15 mouse cellular contexts compared by ENCODE assay signal in genomic region chr7:34764250-34765148, GRCm38 (mm10). TPM values are rescaled to one million over a fixed set of nuclear protein-coding genes. Genes with fewer than 3 reads are reported as not detected.
DNase-seq lines count a peak whose midpoint lies in the region; ATAC-seq lines count a peak whose summit lies in the region.
"Had no signal": no experiment of that assay in that cellular context is flagged by ENCODE, and none has a peak within 500 bp of the region (broad histone marks: within the 10 kb centered on the region; RNA-seq: fewer than 3 reads in every experiment).

No protein-coding gene starts in this region.

- H3K27ac ChIP-seq in embryonic facial prominence, embryonic 13.5 days: no peak overlapping the region
- no peak overlapping the region for H3K27ac ChIP-seq in forebrain, embryonic 16.5 days (ENCODE audit: low read length)
- no peak overlapping the region for H3K27ac ChIP-seq in limb, embryonic 11.5 days (replicated peaks; ENCODE audit: low read depth, low read length)
- 0 out of 2 replicates have a peak overlapping the region, but pooled peaks have one; percentile 11 for H3K27ac ChIP-seq in neural tube, embryonic 12.5 days
- no peak overlapping the region for H3K27ac ChIP-seq in kidney, embryonic 16.5 days (ENCODE audit: low read length)
- H3K27ac ChIP-seq: heart, adult 2 months; macrophage had no signal

- no peaks in the 10 kb centered on the region for H3K9me3 ChIP-seq in embryonic facial prominence, embryonic 13.5 days
- no peaks in the 10 kb centered on the region for H3K9me3 ChIP-seq in forebrain, embryonic 16.5 days (ENCODE audit: control insufficient read depth, low read length)
- no peaks in the 10 kb centered on the region for H3K9me3 ChIP-seq in limb, embryonic 11.5 days (ENCODE audit: control insufficient read depth, low read length)
- H3K9me3 ChIP-seq in neural tube, embryonic 12.5 days: no peaks in the 10 kb centered on the region
- no peaks in the 10 kb centered on the region for H3K9me3 ChIP-seq in kidney, embryonic 16.5 days (ENCODE audit: low read length)

- H3K4me1 ChIP-seq in embryonic facial prominence, embryonic 13.5 days: peaks cover 17% of the 10 kb centered on the region
- H3K4me1 ChIP-seq in forebrain, embryonic 16.5 days (replicated peaks; ENCODE audit: control insufficient read depth, insufficient read depth, low read length): peaks cover 19% of the 10 kb centered on the region
- H3K4me1 ChIP-seq in limb, embryonic 11.5 days (ENCODE audit: control insufficient read depth, insufficient read depth, low read length): peaks cover 13% of the 10 kb centered on the region
- H3K4me1 ChIP-seq in neural tube, embryonic 12.5 days: peaks cover 27% of the 10 kb centered on the region
- 0 out of 2 replicates have a peak, but pooled peaks cover 1% of the 10 kb centered on the region for H3K4me1 ChIP-seq in kidney, embryonic 16.5 days (ENCODE audit: insufficient read depth, low read length)

- no peaks in the 10 kb centered on the region for H3K36me3 ChIP-seq in embryonic facial prominence, embryonic 13.5 days
- H3K36me3 ChIP-seq in forebrain, embryonic 16.5 days (ENCODE audit: control insufficient read depth, insufficient read depth): no peaks in the 10 kb centered on the region
- no peaks in the 10 kb centered on the region for H3K36me3 ChIP-seq in limb, embryonic 11.5 days (ENCODE audit: control insufficient read depth, insufficient read depth, low read length)
- no peaks in the 10 kb centered on the region for H3K36me3 ChIP-seq in neural tube, embryonic 12.5 days
- no peaks in the 10 kb centered on the region for H3K36me3 ChIP-seq in kidney, embryonic 16.5 days (ENCODE audit: insufficient read depth, low read length)

- no peak overlapping the region for H3K4me3 ChIP-seq in embryonic facial prominence, embryonic 13.5 days
- H3K4me3 ChIP-seq in forebrain, embryonic 16.5 days (replicated peaks; ENCODE audit: low read length): no peak overlapping the region
- H3K4me3 ChIP-seq in limb, embryonic 11.5 days (ENCODE audit: low read depth, low read length): no peak overlapping the region
- H3K4me3 ChIP-seq in neural tube, embryonic 12.5 days: no peak overlapping the region
- no peak overlapping the region for H3K4me3 ChIP-seq in kidney, embryonic 16.5 days (ENCODE audit: low read length)
- H3K4me3 ChIP-seq: heart, adult 2 months had no signal

- DNase-seq in limb, embryonic 11.5 days (ENCODE audit: low spot score): peak; percentile 50
- no peak for DNase-seq in adrenal gland, postnatal 14 days
- no peak for DNase-seq in frontal cortex, adult 2 months (ENCODE audit: extremely low spot score in 1 of 2, low spot score in 1 of 2)
- no peak for DNase-seq in ovary, postnatal 10 days (ENCODE audit: low spot score)
- DNase-seq: adrenal gland, adult 8-10 months; heart, adult 2 months; kidney, postnatal 10 days had no signal

- no peaks in the 10 kb centered on the region for H3K27me3 ChIP-seq in embryonic facial prominence, embryonic 13.5 days
- no peaks in the 10 kb centered on the region for H3K27me3 ChIP-seq in forebrain, embryonic 16.5 days (replicated peaks; ENCODE audit: control insufficient read depth, insufficient read depth, low read length)
- no peaks in the 10 kb centered on the region for H3K27me3 ChIP-seq in limb, embryonic 11.5 days (ENCODE audit: control insufficient read depth, insufficient read depth, low read length)
- no peaks in the 10 kb centered on the region for H3K27me3 ChIP-seq in neural tube, embryonic 12.5 days (replicated peaks)
- no peaks in the 10 kb centered on the region for H3K27me3 ChIP-seq in kidney, embryonic 16.5 days (ENCODE audit: insufficient read depth, low read length)
- H3K27me3 ChIP-seq: Patski had no signal

- no peak overlapping the region for H3K9ac ChIP-seq in embryonic facial prominence, embryonic 13.5 days
- no peak overlapping the region for H3K9ac ChIP-seq in forebrain, embryonic 16.5 days (replicated peaks; ENCODE audit: low read depth, low read length)
- H3K9ac ChIP-seq in limb, embryonic 11.5 days (ENCODE audit: low read length): no peak overlapping the region
- H3K9ac ChIP-seq in neural tube, embryonic 12.5 days: no peak overlapping the region
- H3K9ac ChIP-seq in kidney, embryonic 16.5 days (replicated peaks; ENCODE audit: low read length): no peak overlapping the region

- 23% methylated on average over 18 of the region's 18 CpGs for WGBS in embryonic facial prominence, embryonic 13.5 days
- 30% methylated on average over 18 of the region's 18 CpGs for WGBS in forebrain, embryonic 16.5 days
- 12% methylated on average over 18 of the region's 18 CpGs for WGBS in limb, embryonic 11.5 days
- 51% methylated on average over 18 of the region's 18 CpGs for WGBS in neural tube, embryonic 12.5 days
- 69% methylated on average over 18 of the region's 18 CpGs for WGBS in kidney, embryonic 16.5 days

- H3K4me2 ChIP-seq in embryonic facial prominence, embryonic 13.5 days: peak overlapping the region; percentile 17
- H3K4me2 ChIP-seq in forebrain, embryonic 16.5 days (ENCODE audit: low read length): 0 out of 2 replicates have a peak overlapping the region, but pooled peaks have one; percentile 14
- peak overlapping the region; percentile 1; the same call in 1 of the 2 replicates for H3K4me2 ChIP-seq in limb, embryonic 11.5 days (ENCODE audit: low read depth, severe bottlenecking)
- no peak overlapping the region for H3K4me2 ChIP-seq in neural tube, embryonic 12.5 days (replicated peaks)
- no peak overlapping the region for H3K4me2 ChIP-seq in kidney, embryonic 16.5 days (replicated peaks; ENCODE audit: low read depth, low read length)

- ATAC-seq in embryonic facial prominence, embryonic 13.5 days (ENCODE audit: insufficient number of reproducible peaks, insufficient read depth, low FRiP score, low TSS enrichment, low read depth): no peak
- ATAC-seq in forebrain, embryonic 16.5 days: peak; percentile 85
- ATAC-seq in limb, embryonic 11.5 days (ENCODE audit: insufficient number of reproducible peaks, low FRiP score, low TSS enrichment, low read depth): peak; percentile 56; the same call in 1 of the 2 replicates
- ATAC-seq in neural tube, embryonic 12.5 days (ENCODE audit: low FRiP score, low read depth): peak; percentile 65
- ATAC-seq in kidney, embryonic 16.5 days (ENCODE audit: low FRiP score, low TSS enrichment): no peak
- ATAC-seq: CD4-positive, CD25-positive, alpha-beta regulatory T cell, adult 4 months; Patski had no signal

RNA-seq across cellular contexts. Expression of gene Chst8, which starts 48.0 kb away (rescaled TPM):
- polyA plus RNA-seq in embryonic facial prominence, embryonic 13.5 days (2015; fragmentation: Nextera tagmentation; extraction: Ambion mirVana): 3.7 and 4.0 TPM in 2 replicates
- polyA plus RNA-seq in forebrain, embryonic 16.5 days (2015; fragmentation: Nextera tagmentation; extraction: Ambion mirVana): 9.9 and 12.0 TPM in 2 replicates
- polyA plus RNA-seq in limb, embryonic 11.5 days (2014; fragmentation: Nextera tagmentation; extraction: Ambion mirVana): 1.2 and 2.6 TPM in 2 replicates
- polyA plus RNA-seq in neural tube, embryonic 12.5 days (2016; fragmentation: Nextera tagmentation; extraction: Ambion mirVana): 33.8 and 42.4 TPM in 2 replicates
- total RNA-seq in adrenal gland, postnatal 14 days (2021): 3.8 and 7.0 TPM in 2 replicates
- polyA plus RNA-seq in kidney, embryonic 16.5 days (2015; fragmentation: Nextera tagmentation; extraction: Ambion mirVana): 15.4 and 16.5 TPM in 2 replicates
- polyA plus RNA-seq in frontal cortex, adult 2 months (2012; rRNA removed): 12.3 and 12.5 TPM in 2 replicates
- total RNA-seq: hematopoietic stem cell, adult 5-6 weeks had no signal
- polyA plus RNA-seq: macrophage had no signal

Comparison
In these comparisons a context has a peak if more than half of its experiments do, and no peak if none do; other contexts are left out.
1. ATAC-seq: peak in forebrain, embryonic 16.5 days (single experiment), limb, embryonic 11.5 days (single experiment) and neural tube, embryonic 12.5 days (single experiment); none in embryonic facial prominence, embryonic 13.5 days (single experiment) and kidney, embryonic 16.5 days (single experiment).
2. H3K4me2 ChIP-seq: peak in embryonic facial prominence, embryonic 13.5 days (single experiment), forebrain, embryonic 16.5 days (single experiment) and limb, embryonic 11.5 days (single experiment); none in neural tube, embryonic 12.5 days (single experiment) and kidney, embryonic 16.5 days (single experiment).